Mouse (Mus musculus) CH12.LX (cell line): ENCODE measurements around the gene Card11.

ENCODE experiments used
- BHLHE40 ChIP-seq: IDR thresholded peaks from 2 replicates; pipeline ENCODE4 v1.6.1; 2011; ENCODE audit warnings: mild to moderate bottlenecking, low read depth, low read length, improper control_type of control experiment
- CHD1 ChIP-seq: IDR thresholded peaks from 2 replicates; pipeline ENCODE4 v1.6.1; 2012; ENCODE audit warnings: low read depth, low read length, improper control_type of control experiment, inconsistent platforms
- CTCF ChIP-seq, 2 experiments: IDR thresholded peaks in 1 of 2; conservative IDR thresholded peaks in 1 of 2; 2 replicates each; pipeline ENCODE4 v1.5.1; 2011 to 2012; ENCODE audit warnings: low read depth in 2 of 2, low read length in 2 of 2, improper control_type of control experiment in 1 of 2, inconsistent platforms in 1 of 2, mild to moderate bottlenecking in 1 of 2, moderate library complexity in 1 of 2
- KAT2A ChIP-seq: IDR thresholded peaks from 2 replicates; pipeline ENCODE4 v1.6.1; 2012; ENCODE audit warnings: low read length, improper control_type of control experiment, inconsistent platforms; ENCODE audit not compliant: insufficient replicate concordance
- MAZ ChIP-seq: IDR thresholded peaks from 2 replicates; pipeline ENCODE4 v1.6.1; 2012; ENCODE audit warnings: low read depth, mild to moderate bottlenecking, inconsistent platforms, low read length, improper control_type of control experiment, moderate library complexity
- MEF2A ChIP-seq: IDR thresholded peaks from 2 replicates; pipeline ENCODE4 v1.6.1; 2014; ENCODE audit warnings: low read depth, mild to moderate bottlenecking, inconsistent platforms, low read length, improper control_type of control experiment, borderline replicate concordance
- POLR2A ChIP-seq: IDR thresholded peaks from 2 replicates; pipeline ENCODE4 v1.6.1; 2011; ENCODE audit warnings: low read depth, mild to moderate bottlenecking, improper control_type of control experiment, low read length
- SIN3A ChIP-seq: IDR thresholded peaks from 2 replicates; pipeline ENCODE4 v1.6.1; 2012; ENCODE audit warnings: low read length, improper control_type of control experiment, inconsistent platforms

DNA sequence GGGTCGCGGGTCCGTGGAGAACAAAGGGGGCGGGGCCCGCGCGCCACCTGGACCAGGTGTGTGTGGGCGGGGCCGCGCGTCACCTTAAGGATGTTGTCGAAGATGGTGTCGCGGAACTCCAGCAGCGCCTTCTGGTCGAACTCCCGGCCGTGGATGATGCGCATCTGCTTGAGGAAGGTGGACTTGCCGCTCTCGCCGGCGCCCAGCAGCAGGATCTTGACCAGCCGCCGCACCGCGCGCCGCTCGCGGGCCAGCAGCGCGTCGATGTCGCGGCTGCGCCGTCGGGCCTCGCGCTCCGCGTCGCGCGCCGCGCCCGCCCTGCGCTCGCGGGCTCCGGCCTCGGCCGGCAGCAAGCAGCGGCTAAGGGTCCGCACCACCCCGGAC, 170.5 kb downstream of the Card11 start:
- TF ChIP-seq CTCF (conservative IDR thresholded peaks at IDR 0.05 in 1 of 2, IDR thresholded peaks at IDR 0.05 in 1 of 2; ENCODE audit: low read depth in 2 of 2, low read length in 2 of 2) (no peak), MAZ (no peak), CHD1 (no peak), POLR2A (no peak), SIN3A (no peak), MEF2A (no peak), KAT2A (no peak), BHLHE40 (no peak)
